Mouse (Mus musculus): Measurements from ENCODE around the gene Ihh. TPM values are rescaled to one million over a fixed set of nuclear protein-coding genes. Genes with fewer than 3 reads are reported as not detected.
A peak's percentile ranks its signal among the peaks of the same experiment; 100 is the strongest.

Gene Ihh
- 0.25 and 0.30 TPM in 2 replicates for polyA plus RNA-seq (2015; fragmentation: Nextera tagmentation; extraction: Ambion mirVana)

DNA sequence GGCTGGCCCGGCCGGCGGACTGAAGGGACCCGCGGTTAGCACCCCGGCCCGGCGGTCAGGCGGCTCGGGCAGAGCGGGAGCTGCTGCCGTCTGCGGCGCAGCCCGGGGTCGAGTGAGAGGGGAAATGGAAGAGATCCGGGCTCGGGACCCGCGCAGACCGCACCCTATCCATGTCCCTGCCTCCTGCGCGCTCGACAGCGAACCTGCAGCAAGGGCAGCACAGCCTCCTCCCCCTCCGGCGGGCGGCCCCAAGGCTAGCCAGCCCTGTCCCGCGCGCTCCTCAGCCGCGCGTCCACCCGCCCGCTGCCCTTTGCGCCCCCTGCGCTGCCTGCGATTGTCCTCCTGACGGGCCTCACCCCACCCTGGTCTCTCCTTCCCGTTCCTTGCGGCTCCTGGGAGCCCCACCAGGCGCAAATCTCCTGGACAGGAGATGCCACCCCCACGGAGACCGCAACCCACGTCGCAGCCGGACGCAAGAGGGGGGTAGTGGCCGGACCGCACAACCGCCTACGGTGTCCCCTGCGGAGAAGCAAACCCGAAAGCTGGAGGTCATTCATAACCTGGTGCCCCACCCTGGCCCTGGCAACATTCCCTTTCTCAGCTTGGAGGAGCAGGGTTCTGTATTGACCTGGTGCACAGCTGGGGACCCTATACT is at the start of gene Ihh:
Gene Ihh (minus strand): TSS at position 117 of the 655 bp plus-strand sequence.
- H3K36me3 ChIP-seq (ENCODE audit: control insufficient read depth, insufficient read depth, low read length) = no peaks in the 10 kb centered on the region
- H3K9me3 ChIP-seq (ENCODE audit: control insufficient read depth, low read length) = no peaks in the 10 kb centered on the region
- H3K4me2 ChIP-seq (ENCODE audit: low read length) = peak within 1 kb of the TSS; percentile 67
- peak within 1 kb of the TSS; percentile 42 for H3K4me3 ChIP-seq (ENCODE audit: low read length)
- WGBS = 3% methylated on average over 46 of the region's 55 CpGs
- H3K4me1 ChIP-seq (ENCODE audit: control insufficient read depth, insufficient read depth, low read depth, low read length) = peaks cover 32% of the 10 kb centered on the region
- no peak within 1 kb of the TSS for H3K27ac ChIP-seq (ENCODE audit: low read depth, low read length)
- ATAC-seq = no peak
- peak within 1 kb of the TSS; percentile 48 for H3K9ac ChIP-seq (ENCODE audit: low read depth, low read length)
- peaks cover 78% of the 10 kb centered on the region for H3K27me3 ChIP-seq (replicated peaks; ENCODE audit: control insufficient read depth, insufficient read depth, low read length)

DNA sequence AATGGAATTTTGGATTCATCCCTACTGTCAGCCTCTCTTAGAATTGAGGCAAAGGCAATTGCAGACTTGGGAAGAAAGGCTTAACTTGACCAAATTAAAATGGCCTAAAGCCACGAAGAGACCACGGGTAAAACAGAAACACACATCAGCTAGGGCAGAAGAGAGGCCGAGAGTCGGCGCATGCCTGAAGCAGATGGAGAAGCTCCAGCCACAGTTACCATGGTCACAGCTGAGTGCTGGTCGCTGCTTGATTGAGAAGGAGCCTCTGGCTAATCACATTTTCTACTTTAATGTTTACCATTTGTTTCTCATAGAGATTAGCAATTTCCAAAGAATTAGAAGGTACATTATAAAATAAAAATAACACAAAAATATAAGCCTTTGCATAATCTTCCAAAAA is 49.7 kb upstream of the Ihh start:
- no peak for ATAC-seq

DNA sequence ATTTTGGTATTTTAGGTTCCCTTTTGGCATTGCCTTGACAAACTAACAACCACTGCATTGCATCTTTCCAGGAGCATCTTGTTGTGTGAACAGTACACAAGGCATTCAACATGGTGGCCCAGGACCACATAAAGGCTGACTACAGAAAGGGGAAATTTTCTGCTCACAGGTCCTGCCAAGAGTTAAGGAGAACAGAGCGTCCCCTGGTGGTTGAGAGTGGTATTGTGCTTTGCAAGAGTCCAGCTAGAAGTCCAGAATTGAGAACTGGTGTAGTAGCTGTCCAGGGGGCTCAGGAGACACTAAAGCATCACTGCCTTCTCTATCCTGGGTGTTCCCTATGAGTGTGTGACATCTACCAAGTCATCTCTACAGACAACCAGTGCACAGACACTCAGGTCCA is 49.0 kb upstream of the Ihh start:
- no peak overlapping the region for H3K27ac ChIP-seq (ENCODE audit: low read depth, low read length)
- H3K4me1 ChIP-seq (ENCODE audit: control insufficient read depth, insufficient read depth, low read depth, low read length) = no peaks in the 10 kb centered on the region
- H3K4me2 ChIP-seq (ENCODE audit: low read length) = no peak overlapping the region
- H3K4me3 ChIP-seq (ENCODE audit: low read length) = no peak overlapping the region
- no peaks in the 10 kb centered on the region for H3K27me3 ChIP-seq (replicated peaks; ENCODE audit: control insufficient read depth, insufficient read depth, low read length)
- 0% methylated on average over 1 of the region's 1 CpGs for WGBS
- no peaks in the 10 kb centered on the region for H3K9me3 ChIP-seq (ENCODE audit: control insufficient read depth, low read length)
- no peak for ATAC-seq
- H3K36me3 ChIP-seq (ENCODE audit: control insufficient read depth, insufficient read depth, low read length) = no peaks in the 10 kb centered on the region
- H3K9ac ChIP-seq (ENCODE audit: low read depth, low read length) = no peak overlapping the region

More for the DNA sequence above, 49.7 kb upstream of the Ihh start:
- no peaks in the 10 kb centered on the region for H3K36me3 ChIP-seq (ENCODE audit: control insufficient read depth, insufficient read depth, low read length)
- no peak overlapping the region for H3K27ac ChIP-seq (ENCODE audit: low read depth, low read length)
- no peaks in the 10 kb centered on the region for H3K4me1 ChIP-seq (ENCODE audit: control insufficient read depth, insufficient read depth, low read depth, low read length)
- H3K4me2 ChIP-seq (ENCODE audit: low read length) = no peak overlapping the region
- H3K9me3 ChIP-seq (ENCODE audit: control insufficient read depth, low read length) = no peaks in the 10 kb centered on the region
- no peak overlapping the region for H3K9ac ChIP-seq (ENCODE audit: low read depth, low read length)
- H3K4me3 ChIP-seq (ENCODE audit: low read length) = no peak overlapping the region
- WGBS = 56% methylated on average over 6 of the region's 6 CpGs
- H3K27me3 ChIP-seq (replicated peaks; ENCODE audit: control insufficient read depth, insufficient read depth, low read length) = no peaks in the 10 kb centered on the region

DNA sequence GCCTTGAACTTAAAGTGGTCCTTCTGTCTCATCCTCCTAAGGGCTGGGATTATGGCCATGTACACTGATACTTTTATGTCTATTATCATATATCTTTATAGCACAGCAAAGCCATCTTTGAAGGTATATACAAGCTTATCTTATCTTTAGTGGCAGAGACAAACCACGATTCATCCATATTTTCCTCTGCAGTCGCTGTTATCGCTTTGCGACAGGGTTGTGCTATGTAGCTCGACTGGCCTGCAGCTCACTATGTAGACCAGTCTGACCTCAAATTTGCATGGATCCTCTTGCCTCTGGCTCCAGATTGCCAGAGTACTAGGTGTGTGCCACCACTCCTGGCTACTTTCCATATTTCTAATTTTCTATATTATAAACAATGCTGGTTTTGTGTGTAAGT is 47.7 kb upstream of the Ihh start:
- no peak for ATAC-seq
- Histone ChIP-seq H3K36me3 (ENCODE audit: control insufficient read depth, insufficient read depth, low read length) (no peaks in the 10 kb centered on the region), H3K27ac (ENCODE audit: low read depth, low read length) (no peak overlapping the region), H3K9ac (ENCODE audit: low read depth, low read length) (no peak overlapping the region), H3K4me1 (ENCODE audit: control insufficient read depth, insufficient read depth, low read depth, low read length) (no peaks in the 10 kb centered on the region), H3K4me2 (ENCODE audit: low read length) (no peak overlapping the region), H3K27me3 (replicated peaks; ENCODE audit: control insufficient read depth, insufficient read depth, low read length) (no peaks in the 10 kb centered on the region), H3K9me3 (ENCODE audit: control insufficient read depth, low read length) (no peaks in the 10 kb centered on the region), H3K4me3 (ENCODE audit: low read length) (no peak overlapping the region)
- 90% methylated on average over 5 of the region's 5 CpGs for WGBS

DNA sequence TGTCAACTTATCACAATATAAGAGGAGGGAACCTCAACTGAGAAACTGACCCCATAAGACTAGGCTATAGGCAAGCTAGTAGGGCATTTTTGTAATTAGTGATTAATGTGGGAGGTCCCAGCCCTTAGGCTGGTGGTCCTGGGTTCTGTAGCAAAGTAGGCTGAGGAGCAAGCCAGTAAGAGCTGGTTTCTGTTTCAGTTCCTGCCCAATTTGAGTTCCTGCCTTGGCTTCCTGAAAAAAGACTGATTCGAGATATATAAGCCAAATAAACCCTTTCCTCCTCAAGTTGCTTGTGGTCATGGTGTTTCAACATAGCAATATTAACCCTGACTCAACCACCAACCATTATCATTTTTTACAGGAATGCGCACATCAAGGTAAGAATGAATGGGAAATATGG is 45.8 kb upstream of the Ihh start:
- WGBS = 83% methylated on average over 2 of the region's 2 CpGs
- no peak for ATAC-seq

DNA sequence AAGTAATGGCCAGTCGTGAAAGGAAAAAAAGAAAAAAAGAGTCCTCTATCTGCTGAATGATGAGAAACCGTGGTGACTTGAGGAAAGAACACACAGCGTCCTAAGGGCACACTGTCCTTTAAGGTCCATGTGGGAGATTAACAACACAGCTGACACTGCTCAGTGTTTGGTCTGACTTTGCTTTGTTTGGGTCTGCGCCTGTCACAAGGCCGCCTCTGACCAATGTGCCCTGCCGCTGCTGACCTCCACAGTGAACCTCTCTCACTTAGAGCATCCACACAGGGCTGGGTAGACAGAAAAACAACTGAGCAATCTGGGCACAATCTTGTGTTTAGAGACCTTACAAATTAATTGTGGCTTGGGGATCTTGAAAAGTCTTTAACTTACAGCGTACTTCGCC is 25.5 kb upstream of the Ihh start:
- Histone ChIP-seq H3K9ac (ENCODE audit: low read depth, low read length) (no peak overlapping the region), H3K4me1 (ENCODE audit: control insufficient read depth, insufficient read depth, low read depth, low read length) (no peaks in the 10 kb centered on the region), H3K27me3 (replicated peaks; ENCODE audit: control insufficient read depth, insufficient read depth, low read length) (no peaks in the 10 kb centered on the region), H3K27ac (ENCODE audit: low read depth, low read length) (no peak overlapping the region), H3K36me3 (ENCODE audit: control insufficient read depth, insufficient read depth, low read length) (no peaks in the 10 kb centered on the region), H3K4me3 (ENCODE audit: low read length) (no peak overlapping the region), H3K9me3 (ENCODE audit: control insufficient read depth, low read length) (no peaks in the 10 kb centered on the region), H3K4me2 (ENCODE audit: low read length) (no peak overlapping the region)
- 85% methylated on average over 8 of the region's 8 CpGs for WGBS
- ATAC-seq = no peak

More for the DNA sequence above, 45.8 kb upstream of the Ihh start:
- no peaks in the 10 kb centered on the region for H3K4me1 ChIP-seq (ENCODE audit: control insufficient read depth, insufficient read depth, low read depth, low read length)
- no peaks in the 10 kb centered on the region for H3K27me3 ChIP-seq (replicated peaks; ENCODE audit: control insufficient read depth, insufficient read depth, low read length)
- H3K9ac ChIP-seq (ENCODE audit: low read depth, low read length) = no peak overlapping the region
- no peaks in the 10 kb centered on the region for H3K9me3 ChIP-seq (ENCODE audit: control insufficient read depth, low read length)
- no peak overlapping the region for H3K4me3 ChIP-seq (ENCODE audit: low read length)
- no peaks in the 10 kb centered on the region for H3K36me3 ChIP-seq (ENCODE audit: control insufficient read depth, insufficient read depth, low read length)
- no peak overlapping the region for H3K27ac ChIP-seq (ENCODE audit: low read depth, low read length)
- no peak overlapping the region for H3K4me2 ChIP-seq (ENCODE audit: low read length)

DNA sequence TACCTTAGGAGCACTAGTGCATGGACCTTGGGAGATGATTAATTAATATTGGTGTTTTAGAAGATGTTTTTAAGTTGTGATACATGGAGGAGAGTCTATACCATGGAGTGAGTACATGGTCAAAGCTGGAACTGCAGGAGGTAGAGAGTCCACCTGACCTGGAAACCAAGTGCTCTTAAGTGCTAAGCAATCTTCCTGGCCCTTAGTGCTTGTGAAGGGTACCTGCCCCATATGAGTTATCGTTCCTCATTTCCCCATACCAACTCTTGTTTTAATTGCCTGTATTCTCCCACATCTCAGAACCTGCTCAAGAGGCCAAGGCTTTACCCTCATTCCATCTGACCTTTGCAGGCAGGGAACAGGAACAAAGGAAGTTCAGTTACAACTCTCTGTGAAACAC is 24.5 kb upstream of the Ihh start:
- Histone ChIP-seq H3K27me3 (replicated peaks; ENCODE audit: control insufficient read depth, insufficient read depth, low read length) (no peaks in the 10 kb centered on the region), H3K9ac (ENCODE audit: low read depth, low read length) (no peak overlapping the region), H3K4me2 (ENCODE audit: low read length) (no peak overlapping the region), H3K4me3 (ENCODE audit: low read length) (no peak overlapping the region), H3K36me3 (ENCODE audit: control insufficient read depth, insufficient read depth, low read length) (no peaks in the 10 kb centered on the region), H3K9me3 (ENCODE audit: control insufficient read depth, low read length) (no peaks in the 10 kb centered on the region), H3K27ac (ENCODE audit: low read depth, low read length) (no peak overlapping the region), H3K4me1 (ENCODE audit: control insufficient read depth, insufficient read depth, low read depth, low read length) (no peaks in the 10 kb centered on the region)
- whole genome bisulfite sequencing = 94% methylated on average over 1 of the region's 1 CpGs
- ATAC-seq = no peak

DNA sequence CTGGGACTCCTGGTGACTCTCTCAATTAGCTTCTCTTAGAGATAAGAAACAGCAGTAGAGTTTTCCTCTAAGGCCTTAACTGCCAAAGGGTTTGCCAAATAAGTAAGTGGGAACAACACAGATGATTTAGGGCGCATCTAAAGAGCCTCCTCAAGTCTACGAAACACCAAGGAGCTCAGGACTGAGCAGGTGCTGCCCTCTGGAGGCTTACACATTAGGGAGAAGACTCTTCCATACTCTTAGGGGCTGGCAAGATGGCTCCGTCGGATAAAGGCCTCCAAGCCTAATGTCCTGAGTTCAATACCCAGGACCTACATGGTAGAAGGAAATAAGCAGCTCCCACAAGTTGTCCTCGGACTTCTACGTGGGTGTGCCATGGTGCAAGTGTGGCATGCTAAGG is 22.1 kb upstream of the Ihh start:
- no peak for ATAC-seq
- H3K9me3 ChIP-seq (ENCODE audit: control insufficient read depth, low read length) = no peaks in the 10 kb centered on the region
- WGBS = 82% methylated on average over 6 of the region's 6 CpGs
- H3K27ac ChIP-seq (ENCODE audit: low read depth, low read length) = no peak overlapping the region
- no peaks in the 10 kb centered on the region for H3K4me1 ChIP-seq (ENCODE audit: control insufficient read depth, insufficient read depth, low read depth, low read length)
- H3K36me3 ChIP-seq (ENCODE audit: control insufficient read depth, insufficient read depth, low read length) = no peaks in the 10 kb centered on the region
- H3K9ac ChIP-seq (ENCODE audit: low read depth, low read length) = no peak overlapping the region
- H3K4me3 ChIP-seq (ENCODE audit: low read length) = no peak overlapping the region
- no peak overlapping the region for H3K4me2 ChIP-seq (ENCODE audit: low read length)
- H3K27me3 ChIP-seq (replicated peaks; ENCODE audit: control insufficient read depth, insufficient read depth, low read length) = no peaks in the 10 kb centered on the region

DNA sequence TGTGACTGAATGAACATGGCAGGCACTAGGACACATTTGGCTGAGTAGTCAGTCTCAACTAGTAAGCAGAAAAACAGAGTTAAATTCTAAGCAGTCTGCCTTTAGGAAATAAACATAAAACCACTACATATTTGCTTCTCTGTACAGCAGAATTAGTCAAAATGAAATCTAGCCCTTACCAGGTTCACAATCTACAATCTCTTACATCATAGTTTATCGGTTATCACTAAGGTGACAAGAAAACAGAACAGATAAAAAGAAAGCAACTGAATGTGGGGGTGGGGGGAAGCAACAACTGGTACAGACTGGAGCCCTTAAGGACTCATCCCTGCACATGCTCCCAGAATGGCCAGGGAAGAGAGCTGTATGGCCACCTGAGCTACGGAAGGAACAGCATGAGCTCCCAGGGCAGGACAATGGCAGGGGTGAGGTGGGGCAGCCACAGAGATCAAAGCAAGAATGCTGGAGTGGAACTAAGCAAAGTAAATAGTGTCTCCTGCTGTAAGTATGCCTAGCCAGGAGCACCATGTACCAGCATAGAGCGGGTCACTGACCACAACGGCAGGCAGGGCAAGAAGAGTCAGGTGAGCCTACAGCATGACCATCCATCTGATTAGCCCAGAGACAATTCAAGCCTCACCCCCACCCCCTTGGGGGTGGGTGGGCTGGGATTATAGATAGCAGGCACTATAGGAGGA is 20.0 kb upstream of the Ihh start:
- Histone ChIP-seq H3K4me3 (ENCODE audit: low read length) (no peak overlapping the region), H3K36me3 (ENCODE audit: control insufficient read depth, insufficient read depth, low read length) (no peaks in the 10 kb centered on the region), H3K27ac (ENCODE audit: low read depth, low read length) (no peak overlapping the region), H3K9me3 (ENCODE audit: control insufficient read depth, low read length) (no peaks in the 10 kb centered on the region), H3K4me2 (ENCODE audit: low read length) (no peak overlapping the region), H3K4me1 (ENCODE audit: control insufficient read depth, insufficient read depth, low read depth, low read length) (no peaks in the 10 kb centered on the region), H3K9ac (ENCODE audit: low read depth, low read length) (no peak overlapping the region), H3K27me3 (replicated peaks; ENCODE audit: control insufficient read depth, insufficient read depth, low read length) (no peaks in the 10 kb centered on the region)
- 56% methylated on average over 4 of the region's 4 CpGs for WGBS
- no peak for ATAC-seq
